Mouse (Mus musculus) neural tube, embryonic 13.5 days (tissue): ENCODE data around the gene Noc2l. TPM values are rescaled to one million over a fixed set of nuclear protein-coding genes. Genes with fewer than 3 reads are reported as not detected.

Source experiments
- ATAC-seq: fragments of 200-750 bp; cut with Nextera tagmentation; 2 replicates; pipeline ENCODE4 v1.8.0; 2017; ENCODE audit warnings: low read depth, mild to moderate bottlenecking, moderate TSS enrichment, moderate library complexity
- H3K27ac ChIP-seq: fragments of 300-500 bp; sonication (generic); replicated peaks from 2 replicates; pipeline ENCODE4 v1.5.1; 2015; ENCODE audit warnings: moderate library complexity, mild to moderate bottlenecking, inconsistent platforms
- H3K27me3 ChIP-seq: fragments of 300-500 bp; sonication (generic); 2 replicates; pipeline ENCODE4 v1.6.1; 2015; ENCODE audit warnings: mild to moderate bottlenecking, inconsistent platforms
- H3K36me3 ChIP-seq: fragments of 300-500 bp; sonication (generic); 2 replicates; pipeline ENCODE4 v1.6.1; 2015; ENCODE audit warnings: mild to moderate bottlenecking, inconsistent platforms
- H3K4me1 ChIP-seq: fragments of 300-500 bp; sonication (generic); replicated peaks from 2 replicates; pipeline ENCODE4 v1.6.1; 2015; ENCODE audit warnings: inconsistent platforms
- H3K4me2 ChIP-seq: fragments of 300-500 bp; sonication (generic); 2 replicates; pipeline ENCODE4 v1.6.1; 2015; ENCODE audit warnings: inconsistent platforms, mild to moderate bottlenecking, moderate library complexity
- H3K4me3 ChIP-seq: fragments of 300-500 bp; sonication (generic); 2 replicates; pipeline ENCODE4 v1.5.1; 2015; ENCODE audit warnings: mild to moderate bottlenecking, inconsistent platforms
- H3K9ac ChIP-seq: fragments of 300-500 bp; sonication (generic); 2 replicates; pipeline ENCODE4 v1.6.1; 2015; ENCODE audit warnings: moderate library complexity, mild to moderate bottlenecking, inconsistent platforms
- H3K9me3 ChIP-seq: fragments of 300-500 bp; sonication (generic); 2 replicates; pipeline ENCODE4 v1.6.1; 2016; ENCODE audit warnings: inconsistent platforms
- WGBS: fragments of 180-500 bp; shearing (Covaris S2); methylation state at CpG from one replicate; pipeline ENCODE4 v1.1.7; 2015; 5-methylcytosine and 5-hydroxymethylcytosine counted together
- polyA plus RNA-seq: library from polyadenylated mRNA; unstranded; fragments of >200 nt; fragmentation: Nextera tagmentation; extraction: Ambion mirVana; gene quantifications from 2 replicates; pipeline ENCODE4 v1.2.1, GENCODE M21; 2015

The Noc2l gene
- polyA plus RNA-seq, 1 experiment from 2014 or later = 49.5 TPM

DNA sequence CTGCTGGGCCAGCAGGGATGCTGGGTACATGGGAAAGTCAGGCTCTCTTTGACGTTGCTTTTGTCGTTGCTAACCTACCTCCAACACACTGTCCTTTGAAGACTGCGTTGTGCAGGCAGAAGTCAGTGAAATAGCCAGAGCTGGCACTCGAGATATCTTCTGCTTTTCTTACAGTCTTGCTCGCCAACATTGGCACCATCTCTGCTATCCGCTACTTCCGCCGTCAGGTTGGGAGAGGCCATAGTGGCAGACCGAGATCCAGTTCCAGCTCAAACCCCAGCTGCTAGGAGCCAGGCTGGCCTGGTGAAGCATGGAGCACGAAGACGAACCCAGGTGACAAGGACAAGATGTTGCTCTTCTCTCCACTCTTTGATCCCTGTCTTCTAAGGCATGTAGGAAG is 15.9 kb upstream of the Noc2l start:
- Histone ChIP-seq H3K4me3 (no peak overlapping the region), H3K36me3 (peaks cover 32% of the 10 kb centered on the region), H3K4me2 (no peak overlapping the region), H3K9me3 (no peaks in the 10 kb centered on the region), H3K9ac (no peak overlapping the region), H3K27me3 (no peaks in the 10 kb centered on the region), H3K4me1 (no peaks in the 10 kb centered on the region), H3K27ac (no peak overlapping the region)
- no peak for ATAC-seq
- WGBS = 88% methylated on average over 11 of the region's 11 CpGs

DNA sequence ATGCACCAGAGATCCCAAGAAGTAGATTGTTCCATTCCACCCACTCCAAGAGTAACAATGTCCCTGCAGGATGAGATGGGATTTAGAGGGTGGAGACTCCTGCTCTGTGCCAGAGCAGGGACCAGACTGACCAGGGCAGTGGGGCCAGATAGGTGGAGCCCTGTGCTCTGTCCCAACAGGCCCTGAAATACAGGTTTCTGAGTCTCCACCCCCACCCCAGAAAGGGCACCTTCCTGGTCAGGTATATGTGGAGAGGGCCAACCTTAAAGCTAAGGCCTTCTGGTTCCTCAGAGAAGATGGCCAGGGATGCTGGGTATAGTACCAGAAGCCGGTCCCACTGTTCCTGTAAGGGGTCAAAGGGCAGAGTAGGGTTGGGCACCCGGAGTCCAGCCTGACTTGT is 11.5 kb upstream of the Noc2l start:
- no peaks in the 10 kb centered on the region for H3K27me3 ChIP-seq
- no peak for ATAC-seq
- H3K9ac ChIP-seq = no peak overlapping the region
- 82% methylated on average over 2 of the region's 2 CpGs for WGBS
- no peaks in the 10 kb centered on the region for H3K9me3 ChIP-seq
- H3K36me3 ChIP-seq = peaks cover 41% of the 10 kb centered on the region
- H3K4me1 ChIP-seq = peaks cover 9% of the 10 kb centered on the region
- no peak overlapping the region for H3K27ac ChIP-seq
- no peak overlapping the region for H3K4me3 ChIP-seq
- no peak overlapping the region for H3K4me2 ChIP-seq

DNA sequence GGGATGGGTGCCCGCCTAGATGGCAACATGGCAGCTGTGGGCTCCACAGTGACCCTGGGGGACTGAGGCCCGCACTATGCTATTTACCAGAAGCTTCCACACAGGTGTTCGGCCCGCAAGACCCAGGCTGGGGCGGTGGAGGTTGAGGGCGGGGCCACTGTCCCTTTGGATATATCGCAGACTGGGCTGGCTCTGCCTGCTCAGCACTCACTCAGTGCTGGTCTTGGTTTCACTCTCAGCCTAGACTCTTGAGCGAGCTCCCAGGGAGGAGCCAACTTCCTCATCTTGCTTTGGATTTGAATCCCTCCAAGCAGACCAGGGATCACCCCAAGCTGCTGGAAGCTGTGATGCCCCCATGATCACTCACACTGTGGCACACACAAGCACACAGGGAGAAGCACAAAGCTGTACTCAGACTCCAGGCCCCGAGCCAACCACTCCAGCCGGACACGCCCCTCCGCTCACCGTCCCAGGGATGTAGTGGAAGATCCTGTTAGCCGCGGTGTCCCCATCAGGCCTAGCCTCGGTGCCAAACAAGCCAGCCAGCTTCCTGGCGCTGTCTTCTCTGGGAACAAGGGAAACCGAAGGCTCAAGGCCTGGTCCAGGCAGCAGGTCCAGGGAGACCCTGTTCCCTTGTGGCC is 7.9 kb upstream of the Noc2l start:
- ATAC-seq = no peak

DNA sequence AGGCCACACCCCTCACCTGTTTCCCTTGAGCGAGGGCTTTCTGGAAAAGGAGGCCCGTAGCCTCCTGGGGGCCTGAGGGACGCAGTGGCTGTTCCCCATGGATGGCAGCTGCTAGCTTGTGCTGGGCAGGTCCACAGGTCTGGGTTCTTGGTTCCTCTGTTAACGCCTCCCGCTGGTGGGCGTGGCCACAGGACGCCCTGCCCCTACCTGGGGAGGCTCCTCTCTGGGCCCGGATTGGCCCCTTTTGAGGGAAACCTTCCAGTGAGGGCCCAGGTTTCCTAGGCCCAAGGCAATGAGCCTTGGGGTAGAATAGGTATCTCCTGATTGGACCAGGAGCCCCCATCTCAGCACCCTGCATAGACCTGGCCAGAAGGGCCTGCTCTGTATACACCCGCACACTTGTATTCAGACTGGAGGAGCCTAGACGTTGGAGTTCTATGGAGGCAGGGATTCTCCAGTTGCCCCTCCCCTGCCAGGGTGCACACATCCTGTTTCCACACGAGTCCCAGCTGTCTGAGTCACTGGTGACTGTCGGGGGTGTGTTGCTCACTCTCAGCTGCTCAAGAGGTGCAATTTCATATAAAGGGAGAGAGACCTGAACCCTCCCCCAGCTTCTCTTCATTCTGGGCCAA is 7.3 kb upstream of the Noc2l start:
- no peaks in the 10 kb centered on the region for H3K27me3 ChIP-seq

More for the DNA sequence above, 7.9 kb upstream of the Noc2l start:
- 41% methylated on average over 18 of the region's 18 CpGs for WGBS
- no peak overlapping the region for H3K4me3 ChIP-seq
- no peak overlapping the region; the same call in 1 of the 2 replicates for H3K4me2 ChIP-seq
- peaks cover 52% of the 10 kb centered on the region for H3K36me3 ChIP-seq
- no peak overlapping the region for H3K27ac ChIP-seq
- H3K4me1 ChIP-seq = peaks cover 11% of the 10 kb centered on the region
- no peaks in the 10 kb centered on the region for H3K27me3 ChIP-seq
- H3K9me3 ChIP-seq = no peaks in the 10 kb centered on the region
- peak overlapping the region; percentile 31; the same call in 1 of the 2 replicates for H3K9ac ChIP-seq

DNA sequence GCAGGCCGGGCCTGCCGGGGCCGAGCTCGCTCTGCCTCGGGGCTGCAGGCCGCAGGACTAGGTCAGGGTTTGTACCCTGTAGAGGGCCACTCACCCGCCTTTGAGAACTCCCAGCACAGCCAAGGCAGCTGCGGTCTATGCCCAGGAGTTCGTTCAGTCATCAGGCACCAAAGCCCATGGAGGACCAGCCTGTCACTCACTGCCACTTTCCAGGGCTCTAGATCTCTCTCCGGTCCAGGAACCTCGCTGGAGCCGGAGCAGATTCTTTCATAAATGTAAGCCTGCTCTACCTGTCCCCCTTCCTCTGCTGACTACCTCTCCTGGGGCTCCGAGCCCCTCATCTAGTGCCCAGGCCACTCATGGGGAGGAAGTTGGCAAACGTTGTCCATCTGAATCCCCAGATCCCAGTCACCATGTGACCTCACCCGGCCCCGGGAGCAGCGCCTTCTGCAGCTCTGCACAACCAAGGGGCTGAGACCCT is 1.7 kb upstream of the Noc2l start:
- Histone ChIP-seq H3K36me3 (peaks cover 60% of the 10 kb centered on the region), H3K4me3 (peak overlapping the region; percentile 90), H3K9me3 (no peaks in the 10 kb centered on the region), H3K9ac (peak overlapping the region; percentile 86), H3K27ac (peak overlapping the region; percentile 89), H3K4me1 (peaks cover 28% of the 10 kb centered on the region), H3K27me3 (no peaks in the 10 kb centered on the region), H3K4me2 (peak overlapping the region; percentile 95)
- ATAC-seq = peak; percentile 32; the same call in 1 of the 2 replicates
- WGBS = 1% methylated on average over 17 of the region's 17 CpGs

More for the DNA sequence above, 7.3 kb upstream of the Noc2l start:
- Histone ChIP-seq H3K9ac (peak overlapping the region; percentile 31; the same call in 1 of the 2 replicates), H3K36me3 (peaks cover 53% of the 10 kb centered on the region), H3K4me3 (no peak overlapping the region), H3K27ac (no peak overlapping the region), H3K9me3 (no peaks in the 10 kb centered on the region), H3K4me2 (no peak overlapping the region; the same call in 1 of the 2 replicates), H3K4me1 (peaks cover 17% of the 10 kb centered on the region)
- ATAC-seq = no peak
- 21% methylated on average over 12 of the region's 12 CpGs for WGBS

DNA sequence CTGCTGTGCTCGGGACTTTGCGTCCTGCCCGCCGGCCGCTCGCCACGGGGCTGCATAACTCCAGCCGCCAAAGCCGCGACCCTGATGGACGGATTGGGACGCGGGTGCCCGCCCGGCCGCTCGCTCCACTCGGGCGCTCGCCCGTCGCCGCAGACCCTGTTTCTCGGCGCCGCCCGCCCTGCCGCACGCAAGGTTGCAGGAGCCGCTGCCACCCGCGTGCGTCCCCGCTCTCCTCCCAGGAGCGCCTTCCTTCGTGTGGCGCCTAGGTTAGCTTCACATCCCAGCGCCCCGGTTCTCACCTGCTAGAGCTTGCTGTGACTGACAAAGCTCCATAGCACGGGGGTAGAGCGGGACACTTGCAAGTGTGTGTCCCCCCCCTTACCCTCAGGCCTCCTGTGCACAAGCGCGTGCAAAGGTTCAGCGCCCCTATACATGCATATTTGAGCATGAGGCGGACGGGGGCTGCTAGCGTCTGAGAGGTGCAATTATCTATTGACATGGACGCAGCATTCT is 1.1 kb upstream of the Noc2l start, which contains the start of gene Plekhn1:
Plekhn1 (minus strand) TSS at position 157 of the 513 bp plus-strand sequence.
- H3K36me3 ChIP-seq = peaks cover 60% of the 10 kb centered on the region
- H3K4me3 ChIP-seq = peak within 1 kb of the TSS; percentile 90
- ATAC-seq = peak; percentile 45
- no peaks in the 10 kb centered on the region for H3K27me3 ChIP-seq
- H3K4me1 ChIP-seq = peaks cover 28% of the 10 kb centered on the region
- under 1% methylated on average over 41 of the region's 48 CpGs for WGBS
- H3K27ac ChIP-seq = peak within 1 kb of the TSS; percentile 94
- no peaks in the 10 kb centered on the region for H3K9me3 ChIP-seq
- peak within 1 kb of the TSS; percentile 86 for H3K9ac ChIP-seq
- peak within 1 kb of the TSS; percentile 95 for H3K4me2 ChIP-seq

DNA sequence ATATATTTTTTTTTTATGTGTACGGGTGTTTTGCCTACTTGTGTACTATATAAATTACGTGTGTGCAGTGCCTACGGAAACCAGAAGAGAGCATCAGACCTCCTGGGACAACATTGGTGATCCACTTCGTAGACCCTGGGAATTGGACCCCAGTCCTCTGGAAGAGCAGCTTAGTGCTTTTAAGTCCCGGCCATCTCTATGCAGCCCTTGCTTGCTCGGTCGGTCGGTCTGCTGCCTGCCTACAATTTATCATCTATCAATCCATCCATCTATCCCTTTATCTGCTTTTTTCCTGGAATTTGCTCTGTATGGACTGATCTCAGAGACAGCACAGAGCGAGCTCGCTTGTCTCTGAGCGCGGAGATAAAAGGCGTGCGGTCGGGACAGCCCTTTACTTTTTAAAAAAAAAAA is 445 bp upstream of the Noc2l start:
- H3K36me3 ChIP-seq = peaks cover 60% of the 10 kb centered on the region
- peaks cover 28% of the 10 kb centered on the region for H3K4me1 ChIP-seq
- peak overlapping the region; percentile 94 for H3K27ac ChIP-seq
- peak overlapping the region; percentile 79 for H3K9ac ChIP-seq
- peak overlapping the region; percentile 90 for H3K4me3 ChIP-seq
- no peaks in the 10 kb centered on the region for H3K9me3 ChIP-seq
- peak overlapping the region; percentile 95 for H3K4me2 ChIP-seq
- H3K27me3 ChIP-seq = no peaks in the 10 kb centered on the region
- WGBS = under 1% methylated on average over 15 of the region's 15 CpGs
- peak; percentile 44 for ATAC-seq

DNA sequence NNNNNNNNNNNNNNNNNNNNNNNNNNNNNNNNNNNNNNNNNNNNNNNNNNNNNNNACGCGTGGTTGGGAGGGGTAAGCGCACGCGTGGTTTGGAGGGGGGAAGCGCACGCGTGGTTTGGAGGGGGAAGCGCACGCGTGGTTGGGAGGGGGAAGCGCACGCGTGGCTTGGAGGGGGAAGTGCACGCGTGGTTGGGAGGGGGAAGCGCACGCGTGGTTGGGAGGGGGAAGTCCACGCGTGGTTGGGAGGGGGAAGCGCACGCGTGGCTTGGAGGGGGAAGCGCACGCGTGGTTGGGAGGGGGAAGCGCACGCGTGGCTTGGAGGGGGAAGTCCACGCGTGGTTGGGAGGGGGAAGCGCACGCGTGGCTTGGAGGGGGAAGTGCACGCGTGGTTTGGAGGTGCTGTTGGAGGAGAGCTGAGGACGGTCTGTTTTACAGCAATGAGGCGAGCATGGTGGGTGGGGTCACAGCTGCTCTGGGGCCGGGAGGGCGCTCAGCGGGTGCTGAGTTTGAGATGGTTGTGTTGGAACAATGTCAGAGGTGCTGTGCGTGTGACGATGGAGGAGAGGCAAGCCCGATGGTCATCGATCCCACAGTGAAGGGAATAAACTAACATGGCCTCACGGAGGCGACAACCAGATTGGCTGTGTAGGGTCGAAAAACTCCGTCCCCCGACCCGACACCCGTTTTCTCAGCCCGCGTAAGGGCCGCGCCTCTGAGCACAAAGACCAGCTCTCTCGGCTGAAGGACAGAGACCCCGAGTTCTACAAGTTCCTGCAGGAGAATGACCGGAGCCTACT is 1.0 kb downstream of the Noc2l start:
- no peak for ATAC-seq
- Histone ChIP-seq H3K9me3 (no peaks in the 10 kb centered on the region), H3K27ac (0 out of 2 replicates have a peak overlapping the region, but pooled peaks have one; percentile 42), H3K4me1 (peaks cover 28% of the 10 kb centered on the region), H3K9ac (peak overlapping the region; percentile 54; the same call in 1 of the 2 replicates), H3K27me3 (no peaks in the 10 kb centered on the region), H3K36me3 (peaks cover 60% of the 10 kb centered on the region), H3K4me3 (peak overlapping the region; percentile 90), H3K4me2 (peak overlapping the region; percentile 95)
- WGBS = 21% methylated on average over 55 of the region's 60 CpGs

DNA sequence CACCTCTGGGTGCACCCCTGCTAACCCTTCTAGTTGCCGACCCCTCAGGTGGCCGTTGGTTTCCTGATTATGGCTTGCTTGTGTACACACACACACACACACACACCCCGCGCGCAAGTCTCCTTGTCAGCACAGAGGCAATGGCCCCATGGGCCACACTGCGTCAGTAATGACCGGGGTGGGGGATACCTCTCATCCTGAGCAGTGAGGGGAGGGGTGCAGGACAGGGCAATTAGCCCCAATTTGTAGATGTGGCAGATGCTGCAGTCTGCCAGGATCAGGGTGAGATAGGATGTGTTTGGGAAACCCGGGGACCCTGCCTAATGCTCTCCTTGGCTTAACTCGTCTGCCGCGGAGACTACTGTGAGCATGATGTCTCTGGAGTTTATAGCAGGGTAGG is 13.8 kb downstream of the Noc2l start:
- H3K4me2 ChIP-seq = no peak overlapping the region
- no peak overlapping the region for H3K4me3 ChIP-seq
- H3K27ac ChIP-seq = no peak overlapping the region
- H3K36me3 ChIP-seq = peaks cover 49% of the 10 kb centered on the region
- ATAC-seq = no peak
- H3K9me3 ChIP-seq = no peaks in the 10 kb centered on the region
- no peak overlapping the region for H3K9ac ChIP-seq
- WGBS = 66% methylated on average over 11 of the region's 11 CpGs
- H3K27me3 ChIP-seq = peaks cover 19% of the 10 kb centered on the region
- H3K4me1 ChIP-seq = peaks cover 17% of the 10 kb centered on the region

DNA sequence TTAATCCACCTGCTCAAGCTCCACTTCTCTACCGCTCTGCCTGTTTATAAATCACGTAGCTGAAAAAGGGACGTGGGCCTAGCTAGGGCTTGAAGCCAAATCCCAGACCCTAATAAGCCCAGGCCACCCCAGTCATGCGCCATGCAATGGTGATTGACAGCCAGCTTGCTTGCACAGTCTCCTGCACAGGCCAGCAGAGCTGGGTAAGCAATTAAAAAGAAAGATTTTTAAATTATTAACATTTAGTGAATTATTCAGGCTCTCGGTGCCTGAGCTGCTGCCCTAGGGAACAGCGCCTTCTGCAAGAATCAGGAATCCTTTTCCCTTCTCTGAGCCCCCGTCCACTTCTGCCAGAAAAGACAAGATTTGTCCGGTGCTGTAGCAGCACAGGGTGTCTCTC is 15.3 kb downstream of the Noc2l start:
- H3K27ac ChIP-seq = no peak overlapping the region
- no peak overlapping the region for H3K4me3 ChIP-seq
- no peak for ATAC-seq
- no peak overlapping the region for H3K4me2 ChIP-seq
- 53% methylated on average over 8 of the region's 8 CpGs for WGBS
- no peaks in the 10 kb centered on the region for H3K9me3 ChIP-seq
- peak overlapping the region; percentile 12; the same call in 1 of the 2 replicates for H3K9ac ChIP-seq
- peaks cover 32% of the 10 kb centered on the region for H3K27me3 ChIP-seq
- H3K4me1 ChIP-seq = peaks cover 30% of the 10 kb centered on the region
- peaks cover 35% of the 10 kb centered on the region for H3K36me3 ChIP-seq

DNA sequence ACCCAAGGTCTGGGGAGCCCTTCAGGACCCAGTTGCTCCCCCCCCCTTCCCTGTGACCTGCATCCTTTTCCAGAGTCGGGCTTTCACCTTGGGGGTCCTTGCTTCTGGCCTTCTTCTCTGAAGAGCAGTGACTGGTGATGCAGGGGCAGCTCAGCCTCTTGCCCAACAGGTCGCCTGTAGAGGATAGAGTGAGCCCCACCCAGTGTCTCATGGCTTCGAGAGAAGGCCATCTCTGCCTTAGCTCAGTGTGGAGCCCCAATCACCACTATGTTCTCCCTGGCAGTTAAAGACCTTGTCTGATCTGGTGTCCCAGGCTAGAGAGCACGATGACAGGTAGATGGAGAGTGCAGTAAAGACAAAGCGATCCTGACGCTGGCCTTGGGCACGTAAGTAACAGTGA is 16.3 kb downstream of the Noc2l start:
- Histone ChIP-seq H3K9ac (no peak overlapping the region), H3K4me1 (peaks cover 30% of the 10 kb centered on the region), H3K9me3 (no peaks in the 10 kb centered on the region), H3K36me3 (peaks cover 25% of the 10 kb centered on the region), H3K4me2 (no peak overlapping the region), H3K27ac (peak overlapping the region; percentile 24; the same call in 1 of the 2 replicates), H3K4me3 (no peak overlapping the region), H3K27me3 (peaks cover 32% of the 10 kb centered on the region)
- 28% methylated on average over 7 of the region's 7 CpGs for WGBS
- ATAC-seq = 0 out of 2 replicates have a peak, but pooled peaks have one; percentile 6
